Mouse (Mus musculus): ENCODE results near the gene Spon1. TPM values are rescaled to one million over a fixed set of nuclear protein-coding genes. Genes with fewer than 3 reads are reported as not detected.

The Spon1 gene
- polyA plus RNA-seq, 1 experiment from 2014 or later: 13.9 TPM

DNA sequence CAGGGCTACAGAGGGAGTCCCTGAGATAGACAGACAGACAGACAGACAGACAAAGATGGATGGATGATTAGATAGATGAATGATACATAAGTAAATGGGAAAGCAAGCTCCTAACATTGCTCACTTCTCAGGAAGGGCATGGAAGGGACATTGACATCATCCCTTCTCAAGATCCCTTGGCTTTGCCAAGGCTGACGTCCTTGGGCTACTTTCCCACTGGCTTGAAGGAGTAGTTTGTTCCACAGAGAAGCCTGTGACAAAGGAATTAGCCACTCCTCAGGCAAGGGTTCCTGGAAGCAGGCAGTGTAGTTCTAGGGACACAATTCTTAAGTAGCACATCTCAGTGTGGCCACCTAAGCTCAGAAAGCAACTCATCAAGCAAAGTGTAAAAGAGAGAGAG lies 296.7 kb downstream of the Spon1 start:
- Histone ChIP-seq H3K4me2 (ENCODE audit: low read depth, low read length) (no peak overlapping the region), H3K4me3 (ENCODE audit: low read length) (no peak overlapping the region), H3K4me1 (replicated peaks; ENCODE audit: control insufficient read depth, insufficient read depth, low read length) (peaks cover 25% of the 10 kb centered on the region), H3K9ac (ENCODE audit: low read length) (no peak overlapping the region), H3K27me3 (ENCODE audit: control insufficient read depth, insufficient read depth, low read depth, low read length) (no peaks in the 10 kb centered on the region), H3K9me3 (ENCODE audit: control insufficient read depth, low read length) (no peaks in the 10 kb centered on the region), H3K27ac (ENCODE audit: low read length) (no peak overlapping the region), H3K36me3 (ENCODE audit: control insufficient read depth, insufficient read depth, low read length) (no peaks in the 10 kb centered on the region; the same call in 1 of the 2 replicates)
- no peak for ATAC-seq (ENCODE audit: low read depth)
- 60% methylated on average over 1 of the region's 1 CpGs for WGBS

DNA sequence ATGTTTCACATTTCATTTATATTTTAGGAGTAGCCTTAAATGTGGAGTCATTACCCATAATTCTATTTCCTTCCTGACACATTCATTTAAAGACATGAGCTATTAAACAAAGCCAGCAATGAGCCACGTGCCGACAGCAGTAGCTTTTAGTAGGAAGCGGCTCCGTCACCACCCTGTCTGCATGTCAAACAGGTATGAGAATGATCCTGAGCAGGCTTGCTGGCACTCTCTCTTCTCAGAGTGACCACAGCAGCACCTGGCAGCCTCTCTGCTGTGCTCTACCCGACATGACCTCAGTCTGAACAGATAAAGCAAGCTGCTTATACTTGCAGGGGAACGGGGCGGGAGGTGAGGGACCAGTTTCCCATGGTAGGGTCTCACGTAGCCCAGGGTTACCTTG lies 297.7 kb downstream of the Spon1 start:
- Histone ChIP-seq H3K4me2 (ENCODE audit: low read depth, low read length) (no peak overlapping the region), H3K4me3 (ENCODE audit: low read length) (no peak overlapping the region), H3K27ac (ENCODE audit: low read length) (no peak overlapping the region), H3K27me3 (ENCODE audit: control insufficient read depth, insufficient read depth, low read depth, low read length) (no peaks in the 10 kb centered on the region), H3K4me1 (replicated peaks; ENCODE audit: control insufficient read depth, insufficient read depth, low read length) (peaks cover 25% of the 10 kb centered on the region), H3K9ac (ENCODE audit: low read length) (no peak overlapping the region), H3K9me3 (ENCODE audit: control insufficient read depth, low read length) (no peaks in the 10 kb centered on the region), H3K36me3 (ENCODE audit: control insufficient read depth, insufficient read depth, low read length) (no peaks in the 10 kb centered on the region)
- WGBS: 40% methylated on average over 8 of the region's 8 CpGs
- peak; percentile 4; the same call in 1 of the 2 replicates for ATAC-seq (ENCODE audit: low read depth)

DNA sequence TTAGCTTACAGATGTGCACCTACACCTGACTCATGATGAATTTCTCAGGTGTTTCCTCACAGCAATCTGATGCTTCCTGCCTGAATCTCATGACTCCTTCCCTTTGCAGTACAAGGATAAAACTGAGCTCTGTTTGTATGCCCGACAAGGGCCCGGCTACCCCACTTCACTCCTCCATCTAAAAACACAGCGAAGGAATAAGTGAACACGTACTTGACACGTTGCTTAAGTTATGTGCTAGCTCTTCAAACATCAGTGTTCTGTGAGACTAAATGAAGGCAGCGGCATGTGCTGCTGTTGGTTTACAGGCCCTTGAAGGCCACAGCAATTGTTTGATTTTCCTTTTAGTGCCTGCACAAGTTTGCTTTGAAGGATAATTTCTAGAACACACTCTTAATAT lies 298.2 kb downstream of the Spon1 start:
- H3K36me3 ChIP-seq (ENCODE audit: control insufficient read depth, insufficient read depth, low read length): no peaks in the 10 kb centered on the region
- ATAC-seq (ENCODE audit: low read depth): peak; percentile 33; the same call in 1 of the 2 replicates
- H3K4me1 ChIP-seq (replicated peaks; ENCODE audit: control insufficient read depth, insufficient read depth, low read length): peaks cover 25% of the 10 kb centered on the region
- no peak overlapping the region for H3K4me2 ChIP-seq (ENCODE audit: low read depth, low read length)
- H3K27me3 ChIP-seq (ENCODE audit: control insufficient read depth, insufficient read depth, low read depth, low read length): no peaks in the 10 kb centered on the region
- no peak overlapping the region for H3K4me3 ChIP-seq (ENCODE audit: low read length)
- no peak overlapping the region for H3K27ac ChIP-seq (ENCODE audit: low read length)
- WGBS: 42% methylated on average over 6 of the region's 6 CpGs
- H3K9ac ChIP-seq (ENCODE audit: low read length): no peak overlapping the region
- no peaks in the 10 kb centered on the region for H3K9me3 ChIP-seq (ENCODE audit: control insufficient read depth, low read length)

DNA sequence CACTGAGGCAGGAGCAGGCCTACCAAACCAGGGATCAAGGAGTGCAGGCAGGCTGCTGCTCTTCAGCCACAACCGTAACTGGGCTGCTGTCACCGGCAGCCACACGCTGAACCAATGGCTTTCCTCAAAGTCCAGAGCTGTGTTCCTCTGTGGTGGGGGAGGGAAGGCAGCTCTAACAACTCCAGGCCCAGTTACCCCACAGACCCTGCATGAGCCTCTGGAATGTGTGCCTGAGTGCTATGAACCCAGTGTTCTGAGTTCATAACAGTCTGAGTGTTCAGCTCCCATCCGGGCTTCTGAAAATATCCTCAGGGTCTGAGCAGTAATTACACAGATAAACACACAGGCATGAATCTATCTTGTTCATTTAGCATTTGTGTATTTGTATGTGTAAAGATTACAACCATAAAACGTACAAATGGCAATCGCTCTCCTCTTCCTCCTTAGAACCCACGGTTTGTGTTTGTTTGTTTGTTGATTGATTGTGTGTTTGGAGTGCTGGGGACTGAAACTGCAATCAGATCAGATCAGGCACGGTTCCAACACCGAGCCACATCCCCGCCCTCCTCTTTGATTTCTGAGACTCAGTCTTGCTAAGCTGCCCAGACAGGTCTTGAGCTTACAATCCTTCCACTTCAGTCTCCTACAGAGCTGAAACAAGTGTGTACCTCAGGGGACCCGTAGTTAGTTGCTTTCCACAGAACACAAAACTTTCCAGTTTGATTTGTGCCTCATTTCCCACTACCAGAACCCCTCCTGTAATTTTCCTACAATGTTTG lies 299.8 kb downstream of the Spon1 start:
- peaks cover 25% of the 10 kb centered on the region for H3K4me1 ChIP-seq (replicated peaks; ENCODE audit: control insufficient read depth, insufficient read depth, low read length)
- no peaks in the 10 kb centered on the region for H3K9me3 ChIP-seq (ENCODE audit: control insufficient read depth, low read length)
- 22% methylated on average over 11 of the region's 11 CpGs for WGBS
- no peaks in the 10 kb centered on the region for H3K27me3 ChIP-seq (ENCODE audit: control insufficient read depth, insufficient read depth, low read depth, low read length)
- no peak overlapping the region for H3K4me3 ChIP-seq (ENCODE audit: low read length)
- H3K4me2 ChIP-seq (ENCODE audit: low read depth, low read length): no peak overlapping the region; the same call in 1 of the 2 replicates
- peak; percentile 42 for ATAC-seq (ENCODE audit: low read depth)
- H3K9ac ChIP-seq (ENCODE audit: low read length): no peak overlapping the region
- H3K27ac ChIP-seq (ENCODE audit: low read length): peak overlapping the region; percentile 27
- H3K36me3 ChIP-seq (ENCODE audit: control insufficient read depth, insufficient read depth, low read length): no peaks in the 10 kb centered on the region

DNA sequence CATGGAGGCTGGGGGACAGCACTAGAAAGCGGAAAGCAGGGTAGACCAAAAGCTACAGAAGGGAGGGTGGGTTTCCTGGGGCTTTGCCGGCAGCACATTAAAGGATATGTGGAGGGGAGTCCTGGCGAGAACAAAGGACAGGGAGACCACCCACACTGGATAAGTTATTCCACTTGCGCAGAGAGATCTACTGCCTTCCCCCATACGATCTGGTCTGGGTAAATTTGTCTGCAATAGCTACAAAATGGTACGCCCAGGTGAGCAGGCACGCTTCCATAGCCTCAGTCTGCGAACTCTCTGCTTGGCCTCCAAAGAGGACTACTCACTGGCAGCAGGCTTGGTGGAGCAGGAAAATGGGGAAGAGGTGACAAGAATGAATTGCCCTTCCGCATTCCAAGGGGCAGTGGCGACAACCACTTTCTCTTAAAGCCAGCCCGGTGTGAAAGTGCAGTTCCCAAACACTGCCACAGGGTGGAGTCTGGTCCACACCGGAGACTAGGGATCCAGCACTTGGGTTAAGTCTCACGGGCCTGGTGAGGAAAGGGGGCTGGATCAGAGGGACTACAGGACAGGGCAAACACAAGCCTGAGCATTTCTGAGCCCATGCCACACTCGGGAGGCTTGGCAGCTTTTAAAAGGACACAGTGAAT lies 300.9 kb downstream of the Spon1 start:
- Histone ChIP-seq H3K9me3 (ENCODE audit: control insufficient read depth, low read length) (no peaks in the 10 kb centered on the region), H3K4me2 (ENCODE audit: low read depth, low read length) (peak overlapping the region; percentile 55), H3K4me1 (replicated peaks; ENCODE audit: control insufficient read depth, insufficient read depth, low read length) (peaks cover 30% of the 10 kb centered on the region), H3K27me3 (ENCODE audit: control insufficient read depth, insufficient read depth, low read depth, low read length) (no peaks in the 10 kb centered on the region), H3K9ac (ENCODE audit: low read length) (peak overlapping the region; percentile 40), H3K36me3 (ENCODE audit: control insufficient read depth, insufficient read depth, low read length) (no peaks in the 10 kb centered on the region), H3K27ac (ENCODE audit: low read length) (peak overlapping the region; percentile 21; the same call in 1 of the 2 replicates), H3K4me3 (ENCODE audit: low read length) (peak overlapping the region; percentile 29)
- peak; percentile 77 for ATAC-seq (ENCODE audit: low read depth)
- WGBS: 4% methylated on average over 14 of the region's 14 CpGs

DNA sequence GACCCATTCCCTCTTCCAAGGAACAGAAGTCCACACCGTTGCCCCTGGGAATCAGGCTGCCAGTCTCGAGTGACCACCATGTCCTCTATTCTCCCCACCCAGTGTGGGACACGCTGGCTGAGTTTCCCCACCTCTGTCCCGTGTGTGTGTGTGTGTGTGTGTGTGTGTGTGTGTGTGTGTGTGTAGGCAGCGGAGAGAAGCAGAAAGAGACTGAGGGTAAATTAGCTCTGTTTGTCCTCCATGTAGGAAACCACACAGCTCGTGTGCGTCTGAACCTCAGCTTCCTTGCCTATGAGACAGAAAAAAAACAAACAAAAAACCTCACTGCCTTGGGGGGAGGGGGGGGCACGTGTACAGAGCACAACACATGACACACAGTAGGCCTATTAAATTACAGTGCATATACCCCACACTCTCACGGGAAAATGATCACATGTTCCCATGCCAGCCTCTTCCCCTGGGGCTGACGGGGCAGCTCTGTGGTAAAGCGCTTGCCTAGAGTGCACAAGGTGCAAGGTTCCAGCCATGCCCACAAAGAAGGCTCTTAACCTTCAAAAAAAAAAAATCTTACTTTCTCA lies 303.2 kb downstream of the Spon1 start:
- ATAC-seq (ENCODE audit: low read depth): no peak
- H3K9ac ChIP-seq (ENCODE audit: low read length): no peak overlapping the region
- no peaks in the 10 kb centered on the region for H3K27me3 ChIP-seq (ENCODE audit: control insufficient read depth, insufficient read depth, low read depth, low read length)
- no peaks in the 10 kb centered on the region for H3K9me3 ChIP-seq (ENCODE audit: control insufficient read depth, low read length)
- no peaks in the 10 kb centered on the region for H3K36me3 ChIP-seq (ENCODE audit: control insufficient read depth, insufficient read depth, low read length)
- no peak overlapping the region for H3K4me3 ChIP-seq (ENCODE audit: low read length)
- no peak overlapping the region for H3K4me2 ChIP-seq (ENCODE audit: low read depth, low read length)
- WGBS: 72% methylated on average over 11 of the region's 11 CpGs
- H3K27ac ChIP-seq (ENCODE audit: low read length): no peak overlapping the region
- peaks cover 37% of the 10 kb centered on the region for H3K4me1 ChIP-seq (replicated peaks; ENCODE audit: control insufficient read depth, insufficient read depth, low read length)

DNA sequence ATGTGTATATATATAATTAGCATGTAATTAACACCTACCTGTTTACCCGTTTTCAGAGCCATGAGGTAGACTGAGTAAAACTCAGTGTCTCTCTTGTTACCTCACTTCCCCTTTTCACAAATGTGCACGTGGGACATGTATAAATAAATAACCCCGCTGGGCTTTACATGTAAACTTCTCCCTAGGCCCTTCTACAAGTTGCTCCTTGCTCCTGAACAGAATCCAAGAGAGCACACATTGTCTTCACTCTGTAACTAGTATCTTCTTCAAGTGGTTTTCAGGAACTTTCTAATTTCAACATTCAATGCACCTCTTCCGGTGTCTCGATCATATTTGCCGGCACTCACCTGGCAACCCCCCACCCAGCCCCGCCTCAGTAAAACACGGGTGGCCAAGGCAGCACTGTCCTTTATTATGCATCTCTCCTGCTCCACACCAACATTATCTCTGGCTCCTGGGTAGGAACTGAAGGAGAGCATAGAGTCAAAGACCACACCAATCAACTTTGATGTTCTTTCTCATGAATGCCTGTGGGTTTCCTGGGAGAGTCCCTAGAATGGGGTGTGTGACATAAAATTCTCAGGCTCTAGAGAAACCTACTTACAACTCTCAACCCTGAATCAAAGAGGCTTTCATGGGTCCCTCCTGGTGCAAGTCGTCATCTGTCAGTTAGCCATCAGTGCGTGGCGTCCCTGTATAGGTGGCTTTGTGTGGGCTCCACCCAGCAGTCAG lies 304.1 kb downstream of the Spon1 start:
- 80% methylated on average over 11 of the region's 11 CpGs for WGBS
- H3K27me3 ChIP-seq (ENCODE audit: control insufficient read depth, insufficient read depth, low read depth, low read length): no peaks in the 10 kb centered on the region
- ATAC-seq (ENCODE audit: low read depth): no peak
- no peaks in the 10 kb centered on the region for H3K36me3 ChIP-seq (ENCODE audit: control insufficient read depth, insufficient read depth, low read length)
- no peaks in the 10 kb centered on the region for H3K9me3 ChIP-seq (ENCODE audit: control insufficient read depth, low read length)
- H3K9ac ChIP-seq (ENCODE audit: low read length): no peak overlapping the region
- no peak overlapping the region for H3K27ac ChIP-seq (ENCODE audit: low read length)
- no peak overlapping the region for H3K4me3 ChIP-seq (ENCODE audit: low read length)
- H3K4me2 ChIP-seq (ENCODE audit: low read depth, low read length): no peak overlapping the region
- peaks cover 36% of the 10 kb centered on the region for H3K4me1 ChIP-seq (replicated peaks; ENCODE audit: control insufficient read depth, insufficient read depth, low read length)

DNA sequence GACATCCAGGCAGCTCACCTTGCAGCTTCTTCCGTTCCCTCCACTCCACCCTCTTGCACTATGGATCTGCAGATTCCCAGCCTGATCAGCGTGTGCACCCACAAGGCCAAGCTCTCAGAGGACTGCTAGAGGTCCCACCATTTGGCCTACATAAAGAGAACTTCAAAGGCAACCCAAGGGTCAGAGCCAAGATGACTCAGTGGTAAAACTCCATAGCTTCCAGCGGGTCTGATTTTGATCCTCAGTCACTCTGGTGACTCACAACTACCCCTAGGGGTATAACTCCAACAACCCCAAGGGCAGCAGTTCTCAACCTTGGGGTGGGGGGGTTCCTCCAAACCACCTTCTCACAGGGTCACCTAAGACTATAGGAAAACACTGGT lies 304.7 kb downstream of the Spon1 start:
- Histone ChIP-seq H3K36me3 (ENCODE audit: control insufficient read depth, insufficient read depth, low read length) (no peaks in the 10 kb centered on the region), H3K9ac (ENCODE audit: low read length) (no peak overlapping the region), H3K4me3 (ENCODE audit: low read length) (no peak overlapping the region), H3K27me3 (ENCODE audit: control insufficient read depth, insufficient read depth, low read depth, low read length) (no peaks in the 10 kb centered on the region), H3K27ac (ENCODE audit: low read length) (no peak overlapping the region), H3K9me3 (ENCODE audit: control insufficient read depth, low read length) (no peaks in the 10 kb centered on the region), H3K4me2 (ENCODE audit: low read depth, low read length) (no peak overlapping the region), H3K4me1 (replicated peaks; ENCODE audit: control insufficient read depth, insufficient read depth, low read length) (peaks cover 31% of the 10 kb centered on the region)
- no peak for ATAC-seq (ENCODE audit: low read depth)
- WGBS: 81% methylated on average over 3 of the region's 3 CpGs

DNA sequence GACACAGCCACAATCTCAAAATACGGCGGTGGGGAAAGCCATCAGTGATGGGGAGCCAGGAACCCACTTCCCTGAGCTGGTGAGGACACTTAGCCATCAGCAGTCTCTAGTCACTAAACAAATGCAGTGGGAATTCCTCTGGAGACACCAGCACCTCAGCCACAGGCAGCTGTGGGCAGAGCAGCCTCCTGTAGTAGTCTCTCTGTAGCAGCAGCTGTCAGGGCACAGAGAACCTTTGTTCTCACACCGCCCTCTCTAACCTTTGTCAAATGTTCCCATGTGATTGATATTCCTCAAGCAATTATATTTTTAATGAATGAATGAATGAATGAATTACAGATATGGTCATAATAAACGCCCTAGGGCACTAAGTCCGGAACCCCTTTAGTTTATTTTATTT lies 305.6 kb downstream of the Spon1 start:
- H3K4me2 ChIP-seq (ENCODE audit: low read depth, low read length): no peak overlapping the region
- no peak overlapping the region for H3K4me3 ChIP-seq (ENCODE audit: low read length)
- no peaks in the 10 kb centered on the region for H3K27me3 ChIP-seq (ENCODE audit: control insufficient read depth, insufficient read depth, low read depth, low read length)
- no peak for ATAC-seq (ENCODE audit: low read depth)
- no peaks in the 10 kb centered on the region for H3K9me3 ChIP-seq (ENCODE audit: control insufficient read depth, low read length)
- peaks cover 22% of the 10 kb centered on the region for H3K4me1 ChIP-seq (replicated peaks; ENCODE audit: control insufficient read depth, insufficient read depth, low read length)
- 71% methylated on average over 5 of the region's 5 CpGs for WGBS
- no peak overlapping the region; the same call in 1 of the 2 replicates for H3K27ac ChIP-seq (ENCODE audit: low read length)
- H3K9ac ChIP-seq (ENCODE audit: low read length): no peak overlapping the region
- H3K36me3 ChIP-seq (ENCODE audit: control insufficient read depth, insufficient read depth, low read length): no peaks in the 10 kb centered on the region
